Mouse (Mus musculus): ENCODE measurements around the gene Tas1r3. TPM values are rescaled to one million over a fixed set of nuclear protein-coding genes. Genes with fewer than 3 reads are reported as not detected.

The Tas1r3 gene
- polyA plus RNA-seq, 1 experiment from 2014 or later, result 0.11 TPM

- H3K9ac ChIP-seq (ENCODE audit: low read length), result no peak overlapping the region
- ATAC-seq (ENCODE audit: low FRiP score, low TSS enrichment), result no peak
- no peak for DNase-seq (ENCODE audit: low spot score)
- H3K4me1 ChIP-seq (replicated peaks; ENCODE audit: control insufficient read depth, insufficient read depth), result no peaks in the 10 kb centered on the region
- no peak overlapping the region for H3K4me3 ChIP-seq (ENCODE audit: low read depth, low read length)
- no peaks in the 10 kb centered on the region for H3K9me3 ChIP-seq (ENCODE audit: control insufficient read depth, low read length)
- 90% methylated on average over 5 of the region's 5 CpGs for WGBS
- no peak for TF ChIP-seq EP300 (optimal IDR thresholded peaks at IDR 0.05)
- TF ChIP-seq CTCF (IDR thresholded peaks at IDR 0.05; ENCODE audit: low read depth), result no peak
- no peak overlapping the region for H3K4me2 ChIP-seq (replicated peaks; ENCODE audit: low read depth)
- H3K27me3 ChIP-seq (ENCODE audit: control insufficient read depth, insufficient read depth, low read length), result no peaks in the 10 kb centered on the region
- H3K27ac ChIP-seq (replicated peaks), result no peak overlapping the region
- H3K36me3 ChIP-seq (ENCODE audit: control insufficient read depth, insufficient read depth, low read length), result peaks cover 13% of the 10 kb centered on the region
Observed at GRCm38 (mm10) chr4:155886330-155886729, 23.2 kb upstream of the Tas1r3 start.

- no peak for ATAC-seq (ENCODE audit: low FRiP score, low TSS enrichment)
- H3K9ac ChIP-seq (ENCODE audit: low read length), result no peak overlapping the region
- TF ChIP-seq EP300 (optimal IDR thresholded peaks at IDR 0.05) (no peak), CTCF (IDR thresholded peaks at IDR 0.05; ENCODE audit: low read depth) (no peak)
- H3K9me3 ChIP-seq (ENCODE audit: control insufficient read depth, low read length), result no peaks in the 10 kb centered on the region
- H3K4me1 ChIP-seq (replicated peaks; ENCODE audit: control insufficient read depth, insufficient read depth), result no peaks in the 10 kb centered on the region
- H3K36me3 ChIP-seq (ENCODE audit: control insufficient read depth, insufficient read depth, low read length), result peaks cover 13% of the 10 kb centered on the region
- 85% methylated on average over 3 of the region's 3 CpGs for WGBS
- no peak for DNase-seq (ENCODE audit: low spot score)
- H3K4me2 ChIP-seq (replicated peaks; ENCODE audit: low read depth), result no peak overlapping the region
- H3K27me3 ChIP-seq (ENCODE audit: control insufficient read depth, insufficient read depth, low read length), result no peaks in the 10 kb centered on the region
- H3K27ac ChIP-seq (replicated peaks), result no peak overlapping the region
- H3K4me3 ChIP-seq (ENCODE audit: low read depth, low read length), result no peak overlapping the region
Observed at GRCm38 (mm10) chr4:155883587-155883986, 20.4 kb upstream of the Tas1r3 start.

- no peak for TF ChIP-seq CTCF (IDR thresholded peaks at IDR 0.05; ENCODE audit: low read depth)
- TF ChIP-seq EP300 (optimal IDR thresholded peaks at IDR 0.05), result no peak
Observed at GRCm38 (mm10) chr4:155871404-155871803, 8.2 kb upstream of the Tas1r3 start.

GRCm38 (mm10) chr4:155869317-155870033 is 6.3 kb upstream of the Tas1r3 start, which contains the start of the genes Cptp and Ints11:
TSS of gene Cptp (minus strand) at chr4:155869440.
TSS of gene Ints11 (plus strand) at chr4:155869546.
- peak; percentile 95 for ATAC-seq (ENCODE audit: low FRiP score, low TSS enrichment)
- Histone ChIP-seq H3K4me1 (replicated peaks; ENCODE audit: control insufficient read depth, insufficient read depth) (0 out of 2 replicates have a peak, but pooled peaks cover 3% of the 10 kb centered on the region), H3K9ac (ENCODE audit: low read length) (peak within 1 kb of the TSS; percentile 80), H3K4me2 (replicated peaks; ENCODE audit: low read depth) (peak within 1 kb of the TSS; percentile 97), H3K27ac (replicated peaks) (peak within 1 kb of the TSS; percentile 63), H3K27me3 (ENCODE audit: control insufficient read depth, insufficient read depth, low read length) (no peaks in the 10 kb centered on the region), H3K36me3 (ENCODE audit: control insufficient read depth, insufficient read depth, low read length) (peaks cover 13% of the 10 kb centered on the region), H3K4me3 (ENCODE audit: low read depth, low read length) (peak within 1 kb of the TSS; percentile 79), H3K9me3 (ENCODE audit: control insufficient read depth, low read length) (no peaks in the 10 kb centered on the region)
- no peak for TF ChIP-seq EP300 (optimal IDR thresholded peaks at IDR 0.05)
- TF ChIP-seq CTCF (IDR thresholded peaks at IDR 0.05; ENCODE audit: low read depth), result peak; percentile 56
- DNase-seq (ENCODE audit: low spot score), result peak; percentile 97
- WGBS, result under 1% methylated on average over 58 of the region's 63 CpGs

More at GRCm38 (mm10) chr4:155871404-155871803, 8.2 kb upstream of the Tas1r3 start:
- no peak overlapping the region for H3K27ac ChIP-seq (replicated peaks)
- ATAC-seq (ENCODE audit: low FRiP score, low TSS enrichment), result no peak
- WGBS, result 82% methylated on average over 7 of the region's 7 CpGs
- no peak overlapping the region for H3K4me3 ChIP-seq (ENCODE audit: low read depth, low read length)
- H3K36me3 ChIP-seq (ENCODE audit: control insufficient read depth, insufficient read depth, low read length), result peaks cover 10% of the 10 kb centered on the region
- no peak for DNase-seq (ENCODE audit: low spot score)
- H3K4me1 ChIP-seq (replicated peaks; ENCODE audit: control insufficient read depth, insufficient read depth), result 0 out of 2 replicates have a peak, but pooled peaks cover 3% of the 10 kb centered on the region
- no peaks in the 10 kb centered on the region for H3K9me3 ChIP-seq (ENCODE audit: control insufficient read depth, low read length)
- no peaks in the 10 kb centered on the region for H3K27me3 ChIP-seq (ENCODE audit: control insufficient read depth, insufficient read depth, low read length)
- no peak overlapping the region for H3K4me2 ChIP-seq (replicated peaks; ENCODE audit: low read depth)
- no peak overlapping the region for H3K9ac ChIP-seq (ENCODE audit: low read length)

- Histone ChIP-seq H3K36me3 (ENCODE audit: control insufficient read depth, insufficient read depth, low read length) (peaks cover 13% of the 10 kb centered on the region), H3K27ac (replicated peaks) (peak overlapping the region; percentile 63; the same call in 1 of the 2 replicates), H3K4me1 (replicated peaks; ENCODE audit: control insufficient read depth, insufficient read depth) (0 out of 2 replicates have a peak, but pooled peaks cover 3% of the 10 kb centered on the region), H3K27me3 (ENCODE audit: control insufficient read depth, insufficient read depth, low read length) (no peaks in the 10 kb centered on the region), H3K9ac (ENCODE audit: low read length) (peak overlapping the region; percentile 67), H3K4me2 (replicated peaks; ENCODE audit: low read depth) (peak overlapping the region; percentile 97), H3K4me3 (ENCODE audit: low read depth, low read length) (peak overlapping the region; percentile 79), H3K9me3 (ENCODE audit: control insufficient read depth, low read length) (no peaks in the 10 kb centered on the region)
- TF ChIP-seq CTCF (IDR thresholded peaks at IDR 0.05; ENCODE audit: low read depth) (no peak), EP300 (optimal IDR thresholded peaks at IDR 0.05) (no peak)
- WGBS, result 7% methylated on average over 22 of the region's 22 CpGs
- DNase-seq (ENCODE audit: low spot score), result peak; percentile 43
- peak; percentile 70 for ATAC-seq (ENCODE audit: low FRiP score, low TSS enrichment)
Observed at GRCm38 (mm10) chr4:155868614-155869298, 5.6 kb upstream of the Tas1r3 start.
